Mouse (Mus musculus): ENCODE measurements around the gene Klhl36. TPM values are rescaled to one million over a fixed set of nuclear protein-coding genes. Genes with fewer than 3 reads are reported as not detected.
A peak's percentile ranks its signal among the peaks of the same experiment; 100 is the strongest.

The Klhl36 gene
- polyA plus RNA-seq, 1 experiment from 2014 or later = 11.4 TPM

DNA sequence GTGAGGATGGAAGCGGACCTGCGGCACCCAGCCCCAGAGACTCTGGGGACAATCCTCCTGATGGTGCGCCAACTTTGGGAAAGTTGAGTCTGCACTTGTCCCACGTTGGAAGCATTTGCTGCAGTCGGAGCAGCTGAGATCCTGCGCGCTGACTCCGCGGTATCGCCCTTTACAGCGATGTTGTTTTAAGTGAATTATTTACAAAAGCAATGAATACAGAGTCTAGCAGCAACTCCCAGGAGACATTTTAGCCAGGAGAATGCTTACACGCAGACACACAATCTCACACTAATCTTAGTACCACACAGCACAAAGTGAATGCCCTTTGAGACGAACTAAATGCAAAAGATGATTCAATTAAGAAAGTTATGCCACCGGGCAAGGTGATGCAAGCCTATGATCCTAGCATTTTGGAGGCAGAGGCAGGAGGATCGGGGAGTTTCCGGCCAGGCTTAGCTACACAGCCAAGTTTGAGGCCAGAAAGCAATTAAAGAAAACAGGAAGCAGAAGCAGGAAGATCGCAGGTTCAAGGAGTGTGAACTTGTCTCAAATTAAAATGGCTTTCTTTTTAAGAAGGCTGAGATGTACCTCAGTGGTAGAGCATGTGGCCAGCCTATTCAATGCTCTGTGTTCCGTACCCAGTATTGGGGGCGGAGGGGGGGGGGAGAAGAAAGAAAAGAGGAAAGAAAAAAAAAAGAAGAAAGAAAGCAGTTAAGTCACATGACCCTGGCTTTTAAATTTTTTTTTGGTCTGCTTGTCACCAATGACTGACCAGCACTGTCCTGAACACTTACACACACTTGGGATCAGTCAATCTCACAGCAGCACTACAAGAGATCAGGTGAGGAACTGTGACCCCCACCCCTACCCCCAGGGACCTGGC lies 23.7 kb upstream of the Klhl36 start:
- DNase-seq (ENCODE audit: low spot score) = peak; percentile 30
- Histone ChIP-seq H3K9ac (replicated peaks; ENCODE audit: low read depth) (no peak overlapping the region), H3K9me3 (ENCODE audit: low read length) (no peaks in the 10 kb centered on the region), H3K4me1 (ENCODE audit: insufficient read depth, low read depth, low read length) (peaks cover 14% of the 10 kb centered on the region; the same call in 1 of the 2 replicates), H3K4me3 (ENCODE audit: low read depth, low read length) (peak overlapping the region; percentile 59; the same call in 1 of the 2 replicates), H3K27ac (ENCODE audit: low read length) (peak overlapping the region; percentile 51; the same call in 1 of the 2 replicates), H3K27me3 (replicated peaks; ENCODE audit: insufficient read depth, low read length) (no peaks in the 10 kb centered on the region), H3K36me3 (ENCODE audit: insufficient read depth, low read length) (no peaks in the 10 kb centered on the region), H3K4me2 (replicated peaks; ENCODE audit: low read depth, low read length) (peak overlapping the region; percentile 91)
- ATAC-seq = no peak
- TF ChIP-seq CTCF (IDR thresholded peaks at IDR 0.05) = no peak
- no peak for TF ChIP-seq EP300 (IDR thresholded peaks at IDR 0.05)
- WGBS = 53% methylated on average over 19 of the region's 19 CpGs

DNA sequence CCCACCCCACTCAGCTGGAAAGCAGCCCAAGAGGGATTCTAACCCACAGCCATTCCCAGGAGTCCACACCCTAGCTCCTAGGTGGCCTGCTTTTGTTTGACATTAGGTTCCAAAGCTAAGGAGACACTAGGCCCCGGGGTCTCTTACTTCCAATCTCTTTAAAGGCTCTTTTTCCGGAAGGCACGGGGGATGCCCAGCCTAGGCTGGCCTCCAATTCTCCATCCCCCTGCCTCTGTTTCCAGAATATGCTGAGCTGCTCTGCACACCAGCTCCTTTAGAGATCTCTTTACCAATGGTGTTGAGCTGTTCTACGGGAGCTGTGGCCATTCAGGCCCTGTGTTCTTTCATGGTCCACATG lies 23.1 kb upstream of the Klhl36 start:
- ATAC-seq (no peak), DNase-seq (ENCODE audit: low spot score) (no peak)
- TF ChIP-seq CTCF (IDR thresholded peaks at IDR 0.05) (no peak), EP300 (IDR thresholded peaks at IDR 0.05) (no peak)
- Histone ChIP-seq H3K9me3 (ENCODE audit: low read length) (no peaks in the 10 kb centered on the region), H3K9ac (replicated peaks; ENCODE audit: low read depth) (no peak overlapping the region), H3K4me1 (ENCODE audit: insufficient read depth, low read depth, low read length) (peaks cover 14% of the 10 kb centered on the region; the same call in 1 of the 2 replicates), H3K4me2 (replicated peaks; ENCODE audit: low read depth, low read length) (peak overlapping the region; percentile 91), H3K27ac (ENCODE audit: low read length) (no peak overlapping the region), H3K36me3 (ENCODE audit: insufficient read depth, low read length) (no peaks in the 10 kb centered on the region), H3K27me3 (replicated peaks; ENCODE audit: insufficient read depth, low read length) (no peaks in the 10 kb centered on the region), H3K4me3 (ENCODE audit: low read depth, low read length) (peak overlapping the region; percentile 59; the same call in 1 of the 2 replicates)
- WGBS = 65% methylated on average over 4 of the region's 4 CpGs

- no peaks in the 10 kb centered on the region for H3K27me3 ChIP-seq (replicated peaks; ENCODE audit: insufficient read depth, low read length)
- H3K4me2 ChIP-seq (replicated peaks; ENCODE audit: low read depth, low read length) = peak overlapping the region; percentile 91
- no peak overlapping the region for H3K27ac ChIP-seq (ENCODE audit: low read length)
- peak overlapping the region; percentile 51 for H3K9ac ChIP-seq (replicated peaks; ENCODE audit: low read depth)
- no peaks in the 10 kb centered on the region for H3K9me3 ChIP-seq (ENCODE audit: low read length)
- no peak for ATAC-seq
- H3K4me3 ChIP-seq (ENCODE audit: low read depth, low read length) = peak overlapping the region; percentile 59
- 13% methylated on average over 14 of the region's 14 CpGs for WGBS
- TF ChIP-seq EP300 (IDR thresholded peaks at IDR 0.05) = no peak
- TF ChIP-seq CTCF (IDR thresholded peaks at IDR 0.05) = no peak
- DNase-seq (ENCODE audit: low spot score) = no peak
- peaks cover 14% of the 10 kb centered on the region; the same call in 1 of the 2 replicates for H3K4me1 ChIP-seq (ENCODE audit: insufficient read depth, low read depth, low read length)
- H3K36me3 ChIP-seq (ENCODE audit: insufficient read depth, low read length) = no peaks in the 10 kb centered on the region
These were observed 22.5 kb upstream of the Klhl36 start for GRCm38 (mm10) chr8:119839419-119840021.

DNA sequence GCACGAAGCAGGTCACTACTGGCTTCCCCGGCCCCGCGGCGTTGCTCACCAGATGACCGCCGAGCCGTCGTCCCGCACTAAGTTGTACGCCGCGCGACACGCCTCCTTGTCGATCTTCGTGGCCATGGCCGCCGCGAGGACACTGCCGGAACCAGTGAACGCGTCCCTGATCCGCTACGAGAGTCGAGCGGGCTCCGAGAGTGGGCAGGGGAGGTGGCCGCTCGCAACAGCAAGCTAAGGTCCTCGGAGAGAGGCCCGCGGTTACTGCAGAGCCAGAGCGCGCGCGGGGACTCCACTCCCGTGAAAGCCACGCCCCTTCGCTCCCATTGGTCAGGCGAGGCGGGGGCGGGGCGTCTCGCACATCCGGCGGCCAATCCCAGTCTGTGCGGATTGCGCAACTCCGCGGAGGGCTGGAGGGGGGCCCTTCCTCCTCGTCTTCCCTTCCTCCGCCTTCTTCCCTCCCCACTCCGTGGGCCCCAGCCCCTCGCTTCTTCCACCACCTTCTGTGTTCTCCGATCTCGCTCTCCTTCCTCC lies 21.7 kb upstream of the Klhl36 start, which contains the start of gene Cotl1:
Cotl1 (minus strand) TSS at position 270 of the 534 bp plus-strand sequence.
- Histone ChIP-seq H3K9me3 (ENCODE audit: low read length) (no peaks in the 10 kb centered on the region), H3K9ac (replicated peaks; ENCODE audit: low read depth) (peak within 1 kb of the TSS; percentile 51), H3K4me1 (ENCODE audit: insufficient read depth, low read depth, low read length) (peaks cover 14% of the 10 kb centered on the region; the same call in 1 of the 2 replicates), H3K4me3 (ENCODE audit: low read depth, low read length) (peak within 1 kb of the TSS; percentile 59), H3K27me3 (replicated peaks; ENCODE audit: insufficient read depth, low read length) (no peaks in the 10 kb centered on the region), H3K36me3 (ENCODE audit: insufficient read depth, low read length) (no peaks in the 10 kb centered on the region), H3K4me2 (replicated peaks; ENCODE audit: low read depth, low read length) (peak within 1 kb of the TSS; percentile 91), H3K27ac (ENCODE audit: low read length) (peak within 1 kb of the TSS; percentile 77)
- ATAC-seq (peak; percentile 95), DNase-seq (ENCODE audit: low spot score) (peak; percentile 99)
- 0% methylated on average over 49 of the region's 57 CpGs for WGBS
- TF ChIP-seq CTCF (IDR thresholded peaks at IDR 0.05) (no peak), EP300 (IDR thresholded peaks at IDR 0.05) (no peak)

- no peak for DNase-seq (ENCODE audit: low spot score)
These were observed 21.1 kb upstream of the Klhl36 start for GRCm38 (mm10) chr8:119840905-119841411.

DNA sequence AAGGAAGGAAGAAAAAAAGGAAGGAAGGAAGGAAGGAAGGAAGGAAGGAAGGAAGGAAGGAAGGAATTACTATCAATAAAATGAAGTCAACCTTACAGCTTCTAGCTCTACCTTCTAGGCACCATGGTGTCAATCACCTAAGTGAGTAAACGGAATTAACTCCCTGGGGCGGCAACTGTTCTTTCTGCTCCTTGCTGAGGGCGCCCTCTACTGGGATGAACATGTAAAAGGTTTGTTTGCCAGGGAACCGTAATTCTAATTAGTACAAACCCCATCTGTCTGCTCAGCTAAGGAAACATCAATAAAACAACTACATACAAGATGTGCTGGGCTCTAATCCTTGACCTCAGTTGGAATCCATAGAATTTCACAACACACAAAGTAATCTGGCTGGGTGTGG lies 18.6 kb upstream of the Klhl36 start:
- DNase-seq (ENCODE audit: low spot score) (peak; percentile 88), ATAC-seq (no peak)
- no peaks in the 10 kb centered on the region for H3K9me3 ChIP-seq (ENCODE audit: low read length)
- H3K36me3 ChIP-seq (ENCODE audit: insufficient read depth, low read length) = no peaks in the 10 kb centered on the region
- H3K27ac ChIP-seq (ENCODE audit: low read length) = no peak overlapping the region
- peaks cover 14% of the 10 kb centered on the region; the same call in 1 of the 2 replicates for H3K4me1 ChIP-seq (ENCODE audit: insufficient read depth, low read depth, low read length)
- H3K9ac ChIP-seq (replicated peaks; ENCODE audit: low read depth) = no peak overlapping the region
- H3K4me3 ChIP-seq (ENCODE audit: low read depth, low read length) = no peak overlapping the region
- WGBS = 2% methylated on average over 4 of the region's 4 CpGs
- H3K27me3 ChIP-seq (replicated peaks; ENCODE audit: insufficient read depth, low read length) = no peaks in the 10 kb centered on the region
- no peak overlapping the region for H3K4me2 ChIP-seq (replicated peaks; ENCODE audit: low read depth, low read length)
- TF ChIP-seq CTCF (IDR thresholded peaks at IDR 0.05) = peak; percentile 89
- peak; percentile 33; the same call in 1 of the 2 replicates for TF ChIP-seq EP300 (IDR thresholded peaks at IDR 0.05)

More at GRCm38 (mm10) chr8:119840905-119841411, 21.1 kb upstream of the Klhl36 start:
- no peak overlapping the region for H3K9ac ChIP-seq (replicated peaks; ENCODE audit: low read depth)
- ATAC-seq = no peak
- TF ChIP-seq CTCF (IDR thresholded peaks at IDR 0.05) = peak; percentile 2; the same call in 1 of the 2 replicates
- TF ChIP-seq EP300 (IDR thresholded peaks at IDR 0.05) = no peak
- peaks cover 14% of the 10 kb centered on the region; the same call in 1 of the 2 replicates for H3K4me1 ChIP-seq (ENCODE audit: insufficient read depth, low read depth, low read length)
- H3K9me3 ChIP-seq (ENCODE audit: low read length) = no peaks in the 10 kb centered on the region
- 23% methylated on average over 8 of the region's 8 CpGs for WGBS
- H3K27me3 ChIP-seq (replicated peaks; ENCODE audit: insufficient read depth, low read length) = no peaks in the 10 kb centered on the region
- peak overlapping the region; percentile 59 for H3K4me3 ChIP-seq (ENCODE audit: low read depth, low read length)
- H3K36me3 ChIP-seq (ENCODE audit: insufficient read depth, low read length) = no peaks in the 10 kb centered on the region
- peak overlapping the region; percentile 47; the same call in 1 of the 2 replicates for H3K27ac ChIP-seq (ENCODE audit: low read length)
- H3K4me2 ChIP-seq (replicated peaks; ENCODE audit: low read depth, low read length) = peak overlapping the region; percentile 91

Measured in lung, postnatal 0 days (tissue).